Mouse (Mus musculus) liver, embryonic 13.5 days (tissue): ENCODE results near the gene Zfp983. TPM values are rescaled to one million over a fixed set of nuclear protein-coding genes. Genes with fewer than 3 reads are reported as not detected.

Experiments
- ATAC-seq: fragments of 200-750 bp; cut with Nextera tagmentation; 2 replicates; pipeline ENCODE4 v1.8.0; 2017; ENCODE audit warnings: low read depth, mild to moderate bottlenecking, moderate number of reproducible peaks, moderate library complexity
- DNase-seq: peaks from one replicate; pipeline ENCODE4 v3.0.0; 2022
- H3K27ac ChIP-seq: fragments of 300-500 bp; sonication (generic); 2 replicates; pipeline ENCODE4 v1.5.1; 2015; ENCODE audit warnings: moderate library complexity, mild to moderate bottlenecking, inconsistent platforms
- H3K27me3 ChIP-seq: fragments of 300-500 bp; sonication (generic); 2 replicates; pipeline ENCODE4 v1.6.1; 2015; ENCODE audit warnings: mild to moderate bottlenecking, inconsistent platforms
- H3K36me3 ChIP-seq: fragments of 300-500 bp; sonication (generic); 2 replicates; pipeline ENCODE4 v1.6.1; 2015; ENCODE audit warnings: mild to moderate bottlenecking, inconsistent platforms
- H3K4me1 ChIP-seq: fragments of 300-500 bp; sonication (generic); replicated peaks from 2 replicates; pipeline ENCODE4 v1.6.1; 2015; ENCODE audit warnings: inconsistent platforms
- H3K4me2 ChIP-seq: fragments of 300-500 bp; sonication (generic); 2 replicates; pipeline ENCODE4 v1.6.1; 2015; ENCODE audit warnings: inconsistent platforms, mild to moderate bottlenecking, moderate library complexity
- H3K4me3 ChIP-seq: fragments of 300-500 bp; sonication (generic); replicated peaks from 2 replicates; pipeline ENCODE4 v1.5.1; 2015; ENCODE audit warnings: mild to moderate bottlenecking, inconsistent platforms
- H3K9ac ChIP-seq: fragments of 300-500 bp; sonication (generic); 2 replicates; pipeline ENCODE4 v1.6.1; 2015; ENCODE audit warnings: mild to moderate bottlenecking, inconsistent platforms
- H3K9me3 ChIP-seq: fragments of 300-500 bp; sonication (generic); replicated peaks from 2 replicates; pipeline ENCODE4 v1.6.1; 2016; ENCODE audit warnings: inconsistent platforms
- WGBS: fragments of 180-500 bp; shearing (Covaris S2); methylation state at CpG from one replicate; pipeline ENCODE4 v1.1.7; 2015; ENCODE audit not compliant: insufficient replicate concordance; 5-methylcytosine and 5-hydroxymethylcytosine counted together
- polyA plus RNA-seq: library from polyadenylated mRNA; unstranded; fragments of >200 nt; fragmentation: Nextera tagmentation; extraction: Ambion mirVana; gene quantifications from 2 replicates; pipeline ENCODE4 v1.2.1, GENCODE M21; 2015

The Zfp983 gene
- polyA plus RNA-seq, 1 experiment from 2014 or later = 1.1 TPM

GRCm38 (mm10) chr17:21693342-21693741 is 42.9 kb downstream of the Zfp983 start:
- no peak for DNase-seq
- WGBS = 79% methylated on average over 3 of the region's 3 CpGs

GRCm38 (mm10) chr17:21696073-21696472 is 45.6 kb downstream of the Zfp983 start:
- H3K4me3 ChIP-seq = no peak overlapping the region
- no peaks in the 10 kb centered on the region for H3K9me3 ChIP-seq
- H3K9ac ChIP-seq = no peak overlapping the region
- no peak overlapping the region for H3K27ac ChIP-seq
- no peak overlapping the region for H3K4me2 ChIP-seq
- peaks cover 10% of the 10 kb centered on the region; the same call in 1 of the 2 replicates for H3K4me1 ChIP-seq
- DNase-seq (no peak), ATAC-seq (peak; percentile 48; the same call in 1 of the 2 replicates)
- H3K36me3 ChIP-seq = peaks cover 6% of the 10 kb centered on the region
- H3K27me3 ChIP-seq = no peaks in the 10 kb centered on the region

More at GRCm38 (mm10) chr17:21693342-21693741, 42.9 kb downstream of the Zfp983 start:
- H3K4me2 ChIP-seq = no peak overlapping the region
- H3K4me3 ChIP-seq = no peak overlapping the region
- H3K9ac ChIP-seq = no peak overlapping the region
- no peaks in the 10 kb centered on the region for H3K9me3 ChIP-seq
- no peak for ATAC-seq
- H3K27me3 ChIP-seq = no peaks in the 10 kb centered on the region
- H3K36me3 ChIP-seq = peaks cover 21% of the 10 kb centered on the region
- no peak overlapping the region for H3K27ac ChIP-seq
- peaks cover 3% of the 10 kb centered on the region; the same call in 1 of the 2 replicates for H3K4me1 ChIP-seq

- Histone ChIP-seq H3K9ac (peak overlapping the region; percentile 64), H3K9me3 (no peaks in the 10 kb centered on the region), H3K27me3 (no peaks in the 10 kb centered on the region), H3K36me3 (no peaks in the 10 kb centered on the region), H3K4me3 (peak overlapping the region; percentile 36), H3K4me2 (peak overlapping the region; percentile 65), H3K27ac (peak overlapping the region; percentile 90), H3K4me1 (peaks cover 45% of the 10 kb centered on the region)
- ATAC-seq = peak; percentile 97
- peak; percentile 91 for DNase-seq
- 7% methylated on average over 5 of the region's 5 CpGs for WGBS
These were observed 52.1 kb downstream of the Zfp983 start for GRCm38 (mm10) chr17:21702281-21703240.

GRCm38 (mm10) chr17:21703414-21703813 is 53.0 kb downstream of the Zfp983 start:
- no peak for ATAC-seq
- H3K4me1 ChIP-seq = peaks cover 48% of the 10 kb centered on the region
- no peak for DNase-seq
- H3K4me3 ChIP-seq = no peak overlapping the region
- H3K4me2 ChIP-seq = peak overlapping the region; percentile 65; the same call in 1 of the 2 replicates
- H3K27ac ChIP-seq = peak overlapping the region; percentile 90
- H3K36me3 ChIP-seq = no peaks in the 10 kb centered on the region
- WGBS = 19% methylated on average over 1 of the region's 1 CpGs
- no peaks in the 10 kb centered on the region for H3K9me3 ChIP-seq
- H3K27me3 ChIP-seq = no peaks in the 10 kb centered on the region
- peak overlapping the region; percentile 23; the same call in 1 of the 2 replicates for H3K9ac ChIP-seq

GRCm38 (mm10) chr17:21707343-21707996 is 57.0 kb downstream of the Zfp983 start, which contains the start of gene Zfp760:
TSS of gene Zfp760 (plus strand) at chr17:21707741.
- H3K4me2 ChIP-seq = peak within 1 kb of the TSS; percentile 72
- H3K9me3 ChIP-seq = no peaks in the 10 kb centered on the region
- peak within 1 kb of the TSS; percentile 87 for H3K9ac ChIP-seq
- peak within 1 kb of the TSS; percentile 91 for H3K27ac ChIP-seq
- DNase-seq = peak; percentile 79
- peaks cover 16% of the 10 kb centered on the region for H3K36me3 ChIP-seq
- peak; percentile 79 for ATAC-seq
- H3K27me3 ChIP-seq = no peaks in the 10 kb centered on the region
- 3% methylated on average over 26 of the region's 26 CpGs for WGBS
- peak within 1 kb of the TSS; percentile 82 for H3K4me3 ChIP-seq
- peaks cover 40% of the 10 kb centered on the region for H3K4me1 ChIP-seq

- peaks cover 31% of the 10 kb centered on the region for H3K4me1 ChIP-seq
- WGBS = 35% methylated on average over 2 of the region's 2 CpGs
- H3K9ac ChIP-seq = peak overlapping the region; percentile 87
- peak overlapping the region; percentile 37; the same call in 1 of the 2 replicates for H3K27ac ChIP-seq
- no peaks in the 10 kb centered on the region for H3K27me3 ChIP-seq
- no peaks in the 10 kb centered on the region for H3K9me3 ChIP-seq
- peak overlapping the region; percentile 72 for H3K4me2 ChIP-seq
- ATAC-seq (no peak), DNase-seq (no peak)
- H3K4me3 ChIP-seq = peak overlapping the region; percentile 82
- H3K36me3 ChIP-seq = peaks cover 17% of the 10 kb centered on the region
These were observed 58.0 kb downstream of the Zfp983 start for GRCm38 (mm10) chr17:21708401-21708800.

Other genes with a start within 250 kb of the Zfp983 start
- 2.1 and 2.6 TPM in 2 replicates for gene Zfp54, start 227.4 kb upstream of the Zfp983 start, polyA plus RNA-seq
- 6.5 and 7.8 TPM in 2 replicates for gene Zfp51, start 200.2 kb upstream of the Zfp983 start, polyA plus RNA-seq
- gene Zfp53, start 161.6 kb upstream of the Zfp983 start, polyA plus RNA-seq = 3.2 and 5.2 TPM in 2 replicates
- gene Zfp52, start 115.1 kb upstream of the Zfp983 start, polyA plus RNA-seq = 0.92 and 1.5 TPM in 2 replicates
- 5.8 and 7.1 TPM in 2 replicates for gene Zfp948, start 83.6 kb upstream of the Zfp983 start, polyA plus RNA-seq
- 3.7 and 4.9 TPM in 2 replicates for gene Gm10226, start 41.2 kb downstream of the Zfp983 start, polyA plus RNA-seq
- gene Zfp760, start 57.1 kb downstream of the Zfp983 start, polyA plus RNA-seq = 3.8 and 5.0 TPM in 2 replicates
- 2.0 and 2.4 TPM in 2 replicates for gene Zfp229, start 80.2 kb downstream of the Zfp983 start, polyA plus RNA-seq
- gene Zfp820, start 195.1 kb downstream of the Zfp983 start, polyA plus RNA-seq = 1.9 and 2.1 TPM in 2 replicates